Mouse (Mus musculus) C2C12 (cell line): ENCODE data around the gene Cacnb4. TPM values are rescaled to one million over a fixed set of nuclear protein-coding genes. Genes with fewer than 3 reads are reported as not detected.

Experiments used
- H3K27me3 ChIP-seq: one replicate; pipeline ENCODE4 v1.6.1; 2011; ENCODE audit not compliant: control insufficient read depth, insufficient read depth, insufficient read length
- H3K36me3 ChIP-seq: one replicate; pipeline ENCODE4 v1.6.1; 2011; ENCODE audit not compliant: control insufficient read depth, insufficient read depth
- H3K4me3 ChIP-seq: one replicate; pipeline ENCODE4 v1.5.1; 2011; ENCODE audit warnings: mild to moderate bottlenecking, control low read depth; ENCODE audit not compliant: poor library complexity, insufficient read depth, severe bottlenecking
- H3K79me2 ChIP-seq: one replicate; pipeline ENCODE4 v1.6.1; 2011; ENCODE audit not compliant: control insufficient read depth, insufficient read depth
- H3K79me3 ChIP-seq: one replicate; pipeline ENCODE4 v1.6.1; 2011; ENCODE audit warnings: low read depth, control low read depth
- H3ac ChIP-seq: one replicate; pipeline ENCODE3; 2011; ENCODE audit warnings: low read depth; ENCODE audit not compliant: control insufficient read depth, insufficient read length
- CEBPB ChIP-seq: IDR thresholded peaks from one replicate; pipeline ENCODE4 v1.6.1; 2011; ENCODE audit warnings: low read depth, mild to moderate bottlenecking, control low read depth, moderate library complexity
- CTCF ChIP-seq: IDR thresholded peaks from one replicate; pipeline ENCODE4 v1.5.1; 2011; ENCODE audit not compliant: control insufficient read depth, insufficient read depth, insufficient read length
- FOSL1 ChIP-seq: IDR thresholded peaks from one replicate; pipeline ENCODE4 v1.8.0; 2011; ENCODE audit warnings: mild to moderate bottlenecking, low read length; ENCODE audit not compliant: poor library complexity, insufficient read depth, severe bottlenecking
- MAX ChIP-seq: IDR thresholded peaks from one replicate; pipeline ENCODE4 v1.6.1; 2011; ENCODE audit warnings: mild to moderate bottlenecking, control low read depth
- MYOD1 ChIP-seq: IDR thresholded peaks from one replicate; pipeline ENCODE4 v1.6.1; 2011; ENCODE audit warnings: low read depth; ENCODE audit not compliant: control insufficient read depth, insufficient read length
- MYOG ChIP-seq: IDR thresholded peaks from one replicate; pipeline ENCODE4 v1.6.1; 2011; ENCODE audit not compliant: control insufficient read depth, insufficient read length; ENCODE audit errors: extremely low read depth
- USF1 ChIP-seq: IDR thresholded peaks from one replicate; pipeline ENCODE4 v1.6.1; 2011; ENCODE audit warnings: low read depth, mild to moderate bottlenecking, control low read depth, moderate library complexity
- polyA plus RNA-seq: library from polyadenylated mRNA; unstranded; fragments of >200 nt; fragmentation: generic; extraction: Trizol; gene quantifications from one replicate; pipeline ENCODE4 v1.2.1, GENCODE M21; 2012; ENCODE audit warnings: missing spikeins

The Cacnb4 gene
- polyA plus RNA-seq, 1 experiment = 0.01 TPM

- Histone ChIP-seq H3K79me2 (no peaks in the 10 kb centered on the region), H3K79me3 (no peaks in the 10 kb centered on the region), H3K27me3 (no peaks in the 10 kb centered on the region), H3K36me3 (no peaks in the 10 kb centered on the region), H3K4me3 (no peak overlapping the region), H3ac (no peak overlapping the region)
- TF ChIP-seq CTCF (no peak), MAX (no peak), CEBPB (no peak), MYOG (no peak), FOSL1 (no peak), USF1 (no peak), MYOD1 (no peak)
These were observed 87.1 kb downstream of the Cacnb4 start for GRCm38 (mm10) chr2:52589514-52589913.

GRCm38 (mm10) chr2:52585384-52585783 lies 91.2 kb downstream of the Cacnb4 start:
- H3K4me3 ChIP-seq = no peak overlapping the region

GRCm38 (mm10) chr2:52581132-52581781 lies 95.4 kb downstream of the Cacnb4 start:
- H3K36me3 ChIP-seq = no peaks in the 10 kb centered on the region
- no peak overlapping the region for H3ac ChIP-seq
- no peaks in the 10 kb centered on the region for H3K27me3 ChIP-seq
- TF ChIP-seq USF1 = no peak
- no peak for TF ChIP-seq MYOD1
- no peak for TF ChIP-seq FOSL1
- no peaks in the 10 kb centered on the region for H3K79me2 ChIP-seq
- no peak overlapping the region for H3K4me3 ChIP-seq
- no peaks in the 10 kb centered on the region for H3K79me3 ChIP-seq

More at GRCm38 (mm10) chr2:52585384-52585783, 91.2 kb downstream of the Cacnb4 start:
- Histone ChIP-seq H3K27me3 (no peaks in the 10 kb centered on the region), H3ac (no peak overlapping the region), H3K79me2 (no peaks in the 10 kb centered on the region), H3K79me3 (no peaks in the 10 kb centered on the region), H3K36me3 (no peaks in the 10 kb centered on the region)
- TF ChIP-seq MYOG (no peak), CTCF (no peak), CEBPB (no peak), FOSL1 (no peak), MAX (no peak), USF1 (no peak), MYOD1 (no peak)

DNA sequence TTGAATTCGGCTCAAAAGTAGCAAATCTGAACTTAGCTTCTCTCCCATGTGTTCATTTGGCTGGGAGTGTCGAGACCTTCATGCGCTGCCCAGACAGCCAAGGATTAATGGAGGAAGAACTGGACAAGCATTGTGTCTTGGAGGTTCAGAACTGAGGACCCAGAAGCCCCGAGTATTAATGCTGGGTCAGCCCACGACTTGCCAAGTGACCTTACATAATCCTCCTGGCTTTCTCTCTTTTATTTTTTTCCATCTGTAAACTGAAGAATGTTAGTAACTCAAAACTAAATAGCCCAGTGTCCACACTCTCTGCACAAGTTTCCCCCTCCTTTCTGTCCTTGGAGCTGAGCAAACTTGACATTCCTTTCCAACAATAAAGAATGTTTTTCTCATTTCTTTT lies 95.9 kb downstream of the Cacnb4 start:
- no peaks in the 10 kb centered on the region for H3K79me2 ChIP-seq
- no peaks in the 10 kb centered on the region for H3K79me3 ChIP-seq
- no peak overlapping the region for H3ac ChIP-seq
- TF ChIP-seq USF1 = no peak
- TF ChIP-seq MYOG = no peak
- TF ChIP-seq CTCF = no peak
- no peak for TF ChIP-seq MYOD1
- TF ChIP-seq FOSL1 = no peak
- TF ChIP-seq MAX = no peak
- TF ChIP-seq CEBPB = no peak
- H3K27me3 ChIP-seq = no peaks in the 10 kb centered on the region
- no peaks in the 10 kb centered on the region for H3K36me3 ChIP-seq
- no peak overlapping the region for H3K4me3 ChIP-seq

GRCm38 (mm10) chr2:52578846-52579245 lies 97.8 kb downstream of the Cacnb4 start:
- TF ChIP-seq MYOG (no peak), MYOD1 (no peak), CTCF (no peak), FOSL1 (no peak), USF1 (no peak), CEBPB (no peak), MAX (no peak)
- no peak overlapping the region for H3K4me3 ChIP-seq
- H3ac ChIP-seq = no peak overlapping the region
- H3K79me3 ChIP-seq = no peaks in the 10 kb centered on the region
- no peaks in the 10 kb centered on the region for H3K79me2 ChIP-seq
- no peaks in the 10 kb centered on the region for H3K27me3 ChIP-seq
- no peaks in the 10 kb centered on the region for H3K36me3 ChIP-seq

- Histone ChIP-seq H3K4me3 (no peak overlapping the region), H3K79me3 (no peaks in the 10 kb centered on the region), H3K36me3 (no peaks in the 10 kb centered on the region), H3ac (no peak overlapping the region), H3K27me3 (no peaks in the 10 kb centered on the region), H3K79me2 (no peaks in the 10 kb centered on the region)
- no peak for TF ChIP-seq CEBPB
- TF ChIP-seq CTCF = no peak
- TF ChIP-seq MAX = no peak
- TF ChIP-seq FOSL1 = no peak
- no peak for TF ChIP-seq MYOG
- TF ChIP-seq MYOD1 = no peak
- TF ChIP-seq USF1 = no peak
These were observed 98.9 kb downstream of the Cacnb4 start for GRCm38 (mm10) chr2:52577700-52578099.
